Mouse (Mus musculus) MEL-GATA-1-ER (cell line): Measurements from ENCODE around the gene Papolb.
A peak's percentile ranks its signal among the peaks of the same experiment; 100 is the strongest.

Experiments
- DNase-seq: peaks from one replicate; pipeline ENCODE4 v3.0.0-alpha.2; 2012; ENCODE audit warnings: low read depth; ENCODE audit errors: extremely low read depth

The Papolb gene

DNA sequence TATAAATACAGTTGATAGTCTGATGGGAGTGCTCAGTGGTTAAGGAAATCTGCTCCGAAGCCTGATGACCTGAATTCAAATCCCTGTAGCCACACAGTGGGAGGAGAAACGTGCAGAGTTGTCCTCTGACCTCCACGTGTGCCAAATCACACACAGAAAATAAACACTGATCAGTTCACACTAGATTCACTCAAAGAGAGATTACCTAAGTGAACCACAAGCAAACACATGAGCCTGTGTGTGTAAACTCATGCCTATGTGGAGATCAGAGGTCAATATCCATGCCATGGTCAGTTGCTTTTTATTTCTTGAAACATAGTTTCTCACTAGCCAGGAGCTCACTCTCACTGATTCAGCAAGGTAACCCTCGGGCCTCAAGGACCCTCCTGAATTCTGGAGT is 9.5 kb downstream of the Papolb start:
- DNase-seq = no peak

DNA sequence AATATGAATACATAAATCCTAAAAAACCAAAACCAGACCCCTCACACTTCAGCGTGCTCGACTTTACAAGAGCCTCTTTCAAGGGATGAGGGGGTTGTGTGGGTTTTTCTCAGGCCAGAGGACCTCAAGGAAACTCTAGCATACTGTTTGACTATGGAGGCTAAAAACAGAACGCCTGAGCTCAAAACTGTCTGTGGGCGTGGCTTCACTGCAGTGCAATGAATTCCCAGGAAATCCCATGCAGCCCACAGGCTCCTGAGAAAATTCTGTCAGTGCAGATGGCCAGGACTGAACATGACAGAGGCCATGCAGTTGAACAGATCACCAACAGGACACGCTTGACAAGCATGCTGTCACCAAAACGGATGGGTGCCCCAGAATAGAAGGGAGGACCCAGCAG is 10.9 kb downstream of the Papolb start:
- DNase-seq = no peak

DNA sequence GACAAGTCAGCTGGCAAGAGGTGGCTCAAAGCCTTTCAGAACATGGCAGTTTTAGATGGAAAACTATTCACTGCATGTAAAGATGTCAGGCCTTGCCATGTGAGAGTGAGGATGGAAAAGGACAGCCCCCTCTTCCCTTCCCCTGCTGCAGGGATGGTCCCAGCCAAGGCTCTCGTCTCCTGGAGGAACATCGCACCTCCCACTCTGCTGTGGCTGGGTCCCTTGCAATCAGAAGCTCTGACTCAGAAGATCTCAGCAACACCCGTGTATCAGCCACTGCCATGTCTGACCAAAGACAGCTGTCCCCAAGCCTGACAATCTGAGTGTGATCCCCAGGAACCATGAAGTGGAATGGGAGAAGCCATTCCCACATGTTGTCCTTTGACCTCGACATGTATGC is 17.8 kb downstream of the Papolb start:
- no peak for DNase-seq

DNA sequence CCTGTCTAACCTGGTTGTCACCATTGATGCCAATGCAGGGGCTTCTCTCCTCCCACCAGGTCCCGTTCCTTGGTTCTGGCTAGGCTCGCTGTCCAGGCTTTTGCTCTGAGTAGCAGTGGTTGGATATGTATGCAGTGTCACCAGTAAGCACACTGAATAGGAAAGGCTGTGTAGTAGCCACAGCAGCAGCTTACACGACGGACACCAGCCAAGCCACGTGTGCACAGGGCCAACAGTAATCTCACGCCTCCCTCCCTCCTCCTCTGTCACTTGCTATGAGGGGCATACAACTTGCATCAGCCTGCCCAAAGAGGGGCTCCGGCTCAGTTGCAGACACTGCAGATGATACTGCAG is 19.8 kb downstream of the Papolb start:
- DNase-seq = no peak

DNA sequence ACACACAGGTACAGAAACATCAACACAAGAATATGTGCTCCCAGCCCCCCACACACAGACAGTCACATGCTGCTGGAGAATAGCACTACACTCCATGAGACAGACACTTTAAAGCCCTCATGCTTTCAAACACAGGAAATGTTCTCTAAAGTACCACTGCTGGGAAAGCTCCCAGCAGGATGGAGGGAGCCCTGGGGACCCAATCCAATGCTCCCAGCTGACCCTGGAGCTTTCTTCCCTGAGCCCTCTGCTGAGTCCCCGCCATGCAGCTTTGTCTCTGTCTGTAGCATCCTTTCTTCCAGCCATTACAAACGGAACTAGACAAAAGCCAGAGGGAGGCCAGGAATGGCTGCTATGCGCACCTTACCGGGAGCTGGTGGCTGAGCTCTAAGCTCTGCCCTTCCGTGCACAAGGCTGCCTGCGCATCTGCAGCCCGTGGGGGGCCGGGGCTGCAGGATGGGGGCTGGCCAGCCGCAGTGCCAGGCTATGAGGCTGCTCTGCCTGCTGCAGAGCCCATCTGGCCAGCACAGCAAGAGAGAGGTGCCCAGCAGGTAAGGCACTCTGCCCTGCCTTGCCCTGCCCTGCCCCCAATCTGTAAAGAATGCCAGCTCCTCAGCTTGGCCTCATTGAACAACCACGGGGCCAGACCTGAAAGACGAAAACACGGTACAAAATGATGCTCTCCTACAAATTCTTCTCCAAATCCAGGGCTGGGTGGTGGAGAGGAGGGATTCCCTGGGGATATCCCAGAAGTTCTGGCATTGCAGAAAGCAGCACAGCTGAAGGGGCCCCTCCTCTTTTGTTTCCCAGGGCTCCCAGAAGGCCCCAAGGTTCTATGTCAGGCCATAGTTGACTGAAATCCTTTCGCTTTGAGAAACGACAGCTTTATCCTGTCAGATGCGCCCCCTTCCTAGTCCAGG is 20.5 kb downstream of the Papolb start:
- no peak for DNase-seq

DNA sequence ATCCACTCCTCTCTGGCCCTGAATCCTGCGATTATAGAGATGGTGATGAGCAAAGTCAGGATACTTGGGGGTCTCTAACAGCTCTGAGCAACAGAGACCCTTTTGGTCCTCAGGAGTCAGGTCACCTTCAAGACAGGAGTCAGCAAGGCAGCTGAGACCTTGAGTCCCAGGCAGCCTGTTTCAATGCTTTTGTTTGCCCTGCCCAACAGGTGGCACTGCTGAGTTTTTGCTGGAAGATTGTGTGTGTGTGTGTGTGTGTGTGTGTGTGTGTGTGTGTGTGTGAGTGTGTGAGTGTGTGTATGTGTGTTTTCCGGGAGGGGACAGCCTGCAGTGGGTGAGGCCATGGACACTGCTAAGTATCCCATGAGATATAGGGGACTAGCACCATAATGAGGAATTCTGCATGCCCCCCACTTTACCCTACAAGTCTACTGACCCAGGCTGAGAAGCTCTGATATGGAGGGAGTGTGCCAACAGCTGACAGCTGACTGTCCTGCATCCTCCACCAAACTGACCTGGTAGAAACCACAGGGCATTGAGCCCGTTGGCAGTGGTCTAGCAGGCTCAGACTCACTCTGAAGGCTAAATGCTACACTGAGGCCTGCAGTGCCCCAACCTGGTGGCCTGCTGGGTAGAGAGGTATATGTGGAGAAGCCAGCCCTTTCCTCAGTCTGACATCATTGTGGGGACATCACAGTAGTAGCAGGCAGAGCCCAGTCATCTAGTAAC is 24.0 kb downstream of the Papolb start:
- no peak for DNase-seq

DNA sequence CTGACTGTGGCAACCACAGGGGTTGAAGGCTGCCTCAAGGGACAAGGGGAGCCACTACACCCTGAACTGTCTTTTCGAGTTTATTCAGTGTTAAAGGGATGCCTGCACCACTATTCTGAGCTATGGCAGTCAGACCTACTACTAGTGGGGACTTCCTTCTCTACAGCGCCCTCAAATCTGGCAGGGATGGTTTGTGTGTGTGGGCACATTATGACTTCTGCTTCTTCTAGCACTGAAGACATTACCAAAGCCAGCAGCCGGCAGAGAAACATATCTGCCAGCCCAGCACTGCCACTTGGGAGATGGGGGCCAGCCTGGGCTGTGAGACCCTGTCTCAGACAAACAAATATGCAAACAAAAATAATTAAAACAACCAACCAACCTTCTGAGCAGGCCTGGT is 25.7 kb downstream of the Papolb start:
- no peak for DNase-seq

DNA sequence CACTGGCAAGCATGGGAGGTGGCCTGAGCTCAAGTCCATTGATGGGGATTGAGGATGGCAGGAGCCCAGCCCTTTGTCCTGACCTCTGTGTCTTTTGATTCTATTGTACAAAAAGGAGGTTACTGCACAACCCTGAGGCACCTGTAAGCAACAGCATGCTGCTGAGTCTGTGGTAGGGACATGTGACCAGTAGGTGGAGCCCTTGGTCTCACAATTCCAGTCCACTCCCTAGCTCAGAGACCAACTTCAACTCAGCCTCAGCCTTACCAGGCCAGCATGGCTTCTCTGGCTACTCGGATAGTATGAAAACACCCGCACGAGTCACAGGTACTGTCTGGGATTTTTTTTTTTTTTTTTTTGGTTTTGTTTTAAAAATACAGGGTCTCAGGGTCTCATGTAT is 27.5 kb downstream of the Papolb start:
- DNase-seq = peak; percentile 55

DNA sequence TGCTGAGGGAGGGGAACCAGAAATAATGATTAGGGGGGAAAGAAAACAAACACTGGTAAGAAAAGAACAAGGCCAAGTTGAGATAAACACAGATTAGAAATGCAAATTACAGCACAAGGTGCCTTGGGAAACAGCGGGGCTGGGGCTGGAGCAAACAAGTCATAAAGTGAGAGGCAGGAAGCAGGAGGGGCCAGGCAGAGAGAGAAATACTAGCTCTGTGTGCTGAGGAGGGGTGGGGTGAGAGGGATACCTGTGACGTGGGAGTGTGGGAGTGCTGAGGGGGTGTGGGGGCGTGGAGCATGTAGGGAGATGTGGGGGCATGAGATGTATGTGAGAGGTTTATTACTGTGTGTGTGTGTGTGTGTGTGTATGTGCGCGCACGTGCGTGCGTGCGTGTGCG is 29.0 kb downstream of the Papolb start:
- no peak for DNase-seq

DNA sequence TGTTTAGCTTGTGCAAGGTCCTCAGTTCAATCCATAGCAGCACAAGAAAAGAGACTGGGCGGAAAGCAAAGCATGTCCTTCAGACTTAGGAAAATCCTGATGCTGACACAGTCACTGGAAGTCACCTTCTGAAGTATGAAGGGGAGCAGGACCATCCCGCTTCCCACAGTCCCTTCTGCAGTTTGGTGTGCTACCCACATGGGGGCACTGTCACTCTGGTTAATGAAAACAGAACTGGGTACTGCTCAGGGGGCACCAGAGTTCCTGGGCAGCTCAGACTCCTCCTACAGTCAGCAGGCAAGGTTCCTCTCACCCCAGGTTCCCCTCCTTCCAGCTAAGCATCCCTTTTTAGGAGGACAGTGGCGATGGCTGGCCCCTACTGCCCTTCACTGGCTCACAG is 30.9 kb downstream of the Papolb start:
- DNase-seq = no peak

DNA sequence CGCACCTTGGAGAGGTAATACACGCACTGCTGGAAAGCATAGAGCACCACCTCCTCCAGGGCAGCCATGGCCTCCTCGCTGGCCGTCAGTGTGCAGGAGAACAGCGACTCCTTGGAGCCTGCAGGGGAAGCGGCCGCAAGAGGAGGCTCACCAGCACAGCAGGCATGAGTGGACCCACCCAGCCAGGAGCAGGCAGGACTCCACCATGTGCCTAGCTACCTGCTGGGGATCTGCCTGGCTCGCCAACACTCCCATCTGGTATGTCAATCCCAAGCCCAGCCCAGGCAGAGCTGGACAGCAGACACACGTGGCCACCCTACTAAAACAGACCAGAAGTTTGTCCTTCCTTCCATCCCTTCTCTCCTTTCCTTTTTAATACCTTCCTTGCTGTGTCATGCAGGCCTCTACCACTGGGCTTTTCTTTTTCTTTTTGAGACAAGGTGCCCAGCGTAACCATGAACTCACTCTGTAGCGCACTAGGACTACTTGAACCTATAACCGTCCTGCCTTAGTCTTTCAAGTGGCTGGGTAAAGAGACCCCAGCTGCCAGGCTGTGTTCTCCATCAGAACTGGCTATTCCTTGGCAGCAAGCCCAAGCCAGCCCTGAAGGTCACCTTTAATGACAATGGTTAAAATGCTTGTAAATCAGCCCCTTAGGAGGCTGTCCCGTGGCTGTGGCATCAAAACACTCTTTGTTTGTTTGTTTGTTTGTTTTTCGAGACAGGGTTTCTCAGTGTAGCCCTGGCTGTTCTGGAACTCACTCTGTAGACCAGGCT is 34.4 kb downstream of the Papolb start:
- no peak for DNase-seq

DNA sequence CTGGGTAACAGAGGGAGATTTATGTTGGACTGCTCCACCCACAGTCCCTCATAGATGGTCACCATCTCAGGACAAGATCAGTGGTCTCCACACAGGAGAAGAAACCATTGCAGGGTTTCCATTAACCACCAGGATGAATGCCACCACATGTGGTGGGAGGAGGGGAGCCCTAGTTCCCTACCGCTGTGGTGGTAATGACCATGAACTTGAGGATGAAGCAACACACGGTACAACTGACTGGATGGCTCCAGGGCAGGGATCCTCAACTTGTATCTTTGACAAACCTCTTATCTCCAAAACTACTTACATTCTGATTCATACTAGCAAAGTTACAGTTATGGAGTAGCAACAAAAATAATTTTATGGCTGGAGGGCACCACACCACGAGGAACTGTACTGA is 36.6 kb downstream of the Papolb start:
- DNase-seq = no peak

DNA sequence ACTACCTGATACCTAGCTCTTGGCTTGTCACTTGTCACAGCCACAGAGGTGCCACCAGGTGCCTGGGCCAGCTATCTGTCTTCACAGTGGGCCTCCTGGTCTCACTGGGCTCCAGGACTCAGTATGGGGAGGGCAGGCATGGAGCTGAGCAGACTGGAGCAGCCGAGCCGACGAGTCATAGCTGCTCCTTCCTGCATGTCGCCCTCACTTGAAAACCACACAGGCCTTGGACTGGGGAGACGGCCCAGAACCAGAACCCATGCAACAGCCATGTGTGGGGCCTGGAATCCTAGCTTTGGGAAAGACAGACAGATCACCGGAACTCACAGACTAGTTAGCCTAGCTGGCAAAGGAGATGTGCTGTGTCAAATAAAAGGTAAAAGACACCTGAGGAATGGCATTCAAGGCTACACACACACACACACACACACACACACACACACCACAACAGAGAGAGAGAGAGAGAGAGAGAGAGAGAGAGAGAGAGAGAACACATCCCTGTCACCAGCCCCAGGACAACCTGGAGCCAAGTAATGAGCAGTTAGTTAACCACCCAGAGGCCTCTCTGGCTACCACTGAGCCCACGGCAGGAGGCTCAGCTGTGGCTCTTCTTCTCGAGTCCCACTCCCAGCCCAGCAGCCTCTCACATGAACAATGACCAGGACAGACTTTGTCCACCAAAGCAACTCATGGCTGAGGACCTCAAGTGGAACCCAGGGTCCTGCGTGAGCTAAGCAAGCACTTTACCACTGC is 39.7 kb downstream of the Papolb start:
- DNase-seq = no peak

DNA sequence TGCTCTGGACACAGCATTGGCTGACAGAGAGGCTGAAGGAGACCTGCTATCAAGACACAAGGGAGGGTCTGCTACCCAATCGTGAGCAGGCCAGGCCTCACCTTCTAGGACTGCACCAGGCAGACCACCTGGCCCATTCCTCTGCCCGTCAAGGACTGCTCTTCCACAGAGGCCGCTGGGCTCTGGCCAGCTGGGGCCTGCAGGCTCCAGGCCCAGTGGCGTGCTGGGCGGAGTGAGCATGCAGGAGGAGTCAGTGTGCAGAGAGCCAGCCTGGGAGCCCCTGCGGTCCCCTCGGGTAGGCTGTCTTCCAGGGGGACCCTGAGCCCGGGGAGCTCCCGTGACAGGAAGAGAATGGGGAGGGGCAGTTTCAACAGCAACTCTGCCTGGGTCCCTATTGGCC is 43.2 kb downstream of the Papolb start:
- DNase-seq = no peak

DNA sequence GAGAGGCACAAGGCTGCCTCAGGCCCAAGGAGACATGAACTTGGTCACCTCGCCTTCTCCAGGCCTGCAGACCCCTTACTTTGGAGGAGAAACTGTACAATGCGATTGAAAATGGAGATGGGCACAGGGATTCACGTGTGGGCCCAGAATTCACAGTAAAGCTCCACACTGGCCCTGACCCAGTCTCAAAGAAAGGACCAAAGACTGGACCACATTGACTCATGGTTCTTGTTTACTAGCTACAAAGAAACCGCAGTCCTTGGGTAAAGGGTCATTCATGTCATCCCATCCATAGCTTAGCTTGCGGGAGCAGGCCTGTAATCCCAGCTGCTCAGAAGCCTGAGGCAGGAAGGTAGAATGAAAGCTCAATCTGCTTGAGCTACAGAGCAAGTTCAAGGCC is 46.3 kb downstream of the Papolb start:
- DNase-seq = no peak

DNA sequence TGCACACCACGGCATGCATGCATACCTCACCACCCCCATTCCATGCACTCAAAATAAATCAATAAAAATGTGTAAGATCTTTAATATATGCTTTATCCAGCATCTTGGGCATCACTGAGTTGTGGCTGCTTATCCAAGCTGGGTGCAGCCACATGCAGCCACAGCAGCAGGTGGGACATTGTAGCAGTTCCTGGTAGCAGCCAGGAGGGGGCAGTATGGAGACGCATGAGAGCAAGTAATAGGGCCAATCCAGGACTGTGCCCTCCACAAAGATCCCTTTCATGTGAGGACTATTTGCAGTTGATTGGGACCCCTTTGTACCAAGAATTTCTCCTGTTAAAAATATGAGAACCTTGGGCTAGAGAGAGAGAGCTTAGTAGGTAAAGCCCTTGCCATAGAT is 47.4 kb downstream of the Papolb start:
- peak; percentile 55 for DNase-seq

DNA sequence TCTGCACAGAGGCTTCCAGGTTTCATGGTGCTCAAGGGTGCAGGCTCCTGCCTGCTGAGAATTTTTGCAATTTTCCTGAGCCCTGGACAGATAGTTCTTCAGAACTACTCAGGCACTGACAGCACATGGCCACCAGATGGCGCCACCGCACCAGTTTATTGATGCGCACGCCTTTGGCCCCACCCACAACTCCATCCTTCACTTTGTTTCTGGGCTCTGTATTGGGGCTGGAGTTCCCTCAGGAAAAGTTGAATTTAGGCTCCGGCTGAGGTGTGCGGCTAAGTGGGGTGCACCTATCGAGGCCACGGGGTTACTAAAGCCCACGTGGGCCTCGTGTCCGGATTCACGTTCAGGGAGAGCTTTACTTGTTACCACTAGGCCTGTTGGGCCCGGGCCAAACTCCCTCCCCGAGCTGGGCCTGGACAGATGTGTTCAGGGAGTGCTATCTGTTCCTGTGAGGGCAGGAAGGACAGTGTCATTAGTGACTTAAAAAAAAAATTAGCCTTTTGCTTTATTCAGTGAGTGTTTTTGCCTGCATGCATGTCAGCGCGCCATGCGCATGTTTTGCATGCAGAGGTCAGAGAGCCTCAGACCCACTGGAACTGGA is 50.9 kb downstream of the Papolb start:
- DNase-seq = peak; percentile 46

DNA sequence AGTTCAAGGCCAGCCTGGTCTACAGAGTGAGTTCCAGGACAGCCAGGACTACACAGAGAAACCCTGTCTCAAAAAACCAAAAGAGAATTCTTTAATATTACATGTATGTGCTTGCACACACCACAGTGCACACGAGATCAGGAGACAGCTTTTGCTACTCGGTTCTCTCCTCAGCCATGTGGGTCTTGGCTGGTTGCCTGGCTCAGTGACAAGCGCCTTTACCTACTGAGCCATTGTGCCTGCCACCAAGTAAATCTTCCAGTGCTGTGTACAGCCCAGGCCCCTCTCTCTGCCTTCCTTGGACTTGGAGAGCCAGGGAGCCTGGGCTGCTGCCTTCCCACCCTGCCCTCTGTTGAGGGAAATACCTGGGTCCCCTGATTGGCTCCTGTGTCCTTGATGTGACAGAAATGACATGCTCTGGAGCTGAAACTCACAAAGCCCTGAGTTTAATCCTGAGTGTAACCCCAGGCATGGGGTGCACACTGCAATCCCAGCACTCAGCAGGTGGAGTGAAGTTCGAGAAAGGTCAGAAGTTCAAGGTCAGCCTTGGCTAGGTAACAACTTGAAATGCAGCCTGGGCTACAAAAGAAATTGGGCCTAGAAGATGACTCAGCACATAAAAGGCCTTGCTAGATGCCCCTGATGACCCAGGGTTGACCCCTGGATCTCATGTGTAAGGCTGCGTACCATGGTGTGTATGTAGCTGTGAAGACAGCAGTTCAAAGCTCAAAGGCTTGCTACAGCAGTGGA is 51.8 kb downstream of the Papolb start:
- no peak for DNase-seq

DNA sequence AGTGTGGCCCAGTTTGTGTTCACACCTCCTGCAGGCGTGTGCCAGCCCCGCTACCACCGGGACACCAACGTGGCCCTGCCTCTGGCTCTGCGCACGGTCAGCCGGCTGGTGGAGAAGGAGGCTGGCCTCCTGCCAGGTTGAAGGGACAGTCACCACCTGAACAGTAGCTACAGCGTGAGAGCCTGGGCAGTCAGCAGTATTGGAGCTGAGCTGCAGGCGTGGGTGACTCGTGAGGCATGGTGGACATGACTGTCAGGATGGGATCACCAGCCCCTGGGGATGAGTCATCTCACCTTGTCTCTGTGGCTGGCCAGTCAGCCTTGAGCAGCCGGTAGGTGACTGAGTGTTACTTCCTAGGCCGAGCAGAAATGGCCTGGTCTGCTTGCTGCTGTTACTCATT is 52.5 kb downstream of the Papolb start:
- DNase-seq = no peak
